Mouse (Mus musculus) embryonic facial prominence, embryonic 10.5 days (tissue): Measurements from ENCODE around the gene Fat2. TPM values are rescaled to one million over a fixed set of nuclear protein-coding genes. Genes with fewer than 3 reads are reported as not detected.
A peak's percentile ranks its signal among the peaks of the same experiment; 100 is the strongest.

Experiments used
- DNase-seq: peaks from one replicate; pipeline ENCODE4 v3.0.0-alpha.2; 2017; ENCODE audit warnings: low spot score
- H3K27ac ChIP-seq: fragments of 300-500 bp; sonication (generic); replicated peaks from 2 replicates; pipeline ENCODE4 v1.5.1; 2016; ENCODE audit warnings: mild to moderate bottlenecking
- H3K27me3 ChIP-seq: fragments of 300-500 bp; sonication (generic); replicated peaks from 2 replicates; pipeline ENCODE4 v1.6.1; 2016; ENCODE audit warnings: low read depth, mild to moderate bottlenecking; ENCODE audit not compliant: poor library complexity, severe bottlenecking
- H3K36me3 ChIP-seq: fragments of 300-500 bp; sonication (generic); replicated peaks from 2 replicates; pipeline ENCODE4 v1.6.1; 2016; ENCODE audit warnings: mild to moderate bottlenecking, moderate library complexity
- H3K4me1 ChIP-seq: fragments of 300-500 bp; sonication (generic); 2 replicates; pipeline ENCODE4 v1.6.1; 2016
- H3K4me3 ChIP-seq: fragments of 300-500 bp; sonication (generic); 2 replicates; pipeline ENCODE4 v1.5.1; 2016; ENCODE audit warnings: mild to moderate bottlenecking, moderate library complexity
- H3K9me3 ChIP-seq: fragments of 300-500 bp; sonication (generic); 2 replicates; pipeline ENCODE4 v1.6.1; 2016; ENCODE audit warnings: mild to moderate bottlenecking
- WGBS: fragments of 180-500 bp; shearing (Covaris S2); methylation state at CpG from one replicate; pipeline ENCODE4 v1.1.7; 2016; 5-methylcytosine and 5-hydroxymethylcytosine counted together
- polyA plus RNA-seq: library from polyadenylated mRNA; unstranded; fragments of >200 nt; fragmentation: Nextera tagmentation; extraction: Ambion mirVana; gene quantifications from 2 replicates; pipeline ENCODE4 v1.2.1, GENCODE M21; 2016

The Fat2 gene
- polyA plus RNA-seq, 1 experiment from 2014 or later = 0.12 TPM

GRCm38 (mm10) chr11:55364662-55365061, 28.3 kb upstream of the Fat2 start:
- 82% methylated on average over 3 of the region's 3 CpGs for WGBS

GRCm38 (mm10) chr11:55358094-55358783, 21.9 kb upstream of the Fat2 start:
- Histone ChIP-seq H3K36me3 (no peaks in the 10 kb centered on the region), H3K27ac (no peak overlapping the region), H3K4me3 (no peak overlapping the region), H3K27me3 (no peaks in the 10 kb centered on the region), H3K9me3 (no peaks in the 10 kb centered on the region), H3K4me1 (peaks cover 3% of the 10 kb centered on the region; the same call in 1 of the 2 replicates)
- 84% methylated on average over 15 of the region's 15 CpGs for WGBS
- DNase-seq = no peak

More at GRCm38 (mm10) chr11:55364662-55365061, 28.3 kb upstream of the Fat2 start:
- Histone ChIP-seq H3K27ac (peak overlapping the region; percentile 44; the same call in 1 of the 2 replicates), H3K4me1 (peaks cover 28% of the 10 kb centered on the region), H3K27me3 (no peaks in the 10 kb centered on the region), H3K4me3 (no peak overlapping the region), H3K36me3 (no peaks in the 10 kb centered on the region), H3K9me3 (no peaks in the 10 kb centered on the region)
- no peak for DNase-seq

- WGBS = 94% methylated on average over 2 of the region's 2 CpGs
- no peak for DNase-seq
- no peak overlapping the region for H3K27ac ChIP-seq
These were observed 20.5 kb upstream of the Fat2 start for GRCm38 (mm10) chr11:55356846-55357245.

GRCm38 (mm10) chr11:55341961-55342371, 5.6 kb upstream of the Fat2 start:
- Histone ChIP-seq H3K4me3 (no peak overlapping the region), H3K27me3 (no peaks in the 10 kb centered on the region), H3K9me3 (no peaks in the 10 kb centered on the region), H3K4me1 (no peaks in the 10 kb centered on the region), H3K36me3 (no peaks in the 10 kb centered on the region), H3K27ac (no peak overlapping the region)
- WGBS = 73% methylated on average over 11 of the region's 11 CpGs
- no peak for DNase-seq

More at GRCm38 (mm10) chr11:55356846-55357245, 20.5 kb upstream of the Fat2 start:
- Histone ChIP-seq H3K36me3 (no peaks in the 10 kb centered on the region), H3K27me3 (no peaks in the 10 kb centered on the region), H3K4me3 (no peak overlapping the region), H3K4me1 (peaks cover 3% of the 10 kb centered on the region; the same call in 1 of the 2 replicates), H3K9me3 (no peaks in the 10 kb centered on the region)

GRCm38 (mm10) chr11:55340789-55341188, 4.4 kb upstream of the Fat2 start:
- WGBS = 87% methylated on average over 2 of the region's 2 CpGs
- Histone ChIP-seq H3K27ac (no peak overlapping the region), H3K9me3 (no peaks in the 10 kb centered on the region), H3K27me3 (no peaks in the 10 kb centered on the region), H3K4me1 (0 out of 2 replicates have a peak, but pooled peaks cover 3% of the 10 kb centered on the region), H3K36me3 (no peaks in the 10 kb centered on the region), H3K4me3 (no peak overlapping the region)
- DNase-seq = no peak

- WGBS = 80% methylated on average over 5 of the region's 5 CpGs
These were observed 837 bp upstream of the Fat2 start for GRCm38 (mm10) chr11:55337032-55337769.

GRCm38 (mm10) chr11:55335314-55336076, 869 bp downstream of the Fat2 start:
- Histone ChIP-seq H3K4me1 (0 out of 2 replicates have a peak, but pooled peaks cover 3% of the 10 kb centered on the region), H3K36me3 (no peaks in the 10 kb centered on the region), H3K4me3 (no peak overlapping the region), H3K27me3 (no peaks in the 10 kb centered on the region), H3K9me3 (no peaks in the 10 kb centered on the region), H3K27ac (no peak overlapping the region)
- DNase-seq = no peak
- 90% methylated on average over 14 of the region's 14 CpGs for WGBS

More at GRCm38 (mm10) chr11:55337032-55337769, 837 bp upstream of the Fat2 start:
- DNase-seq = no peak
- H3K4me1 ChIP-seq = 0 out of 2 replicates have a peak, but pooled peaks cover 3% of the 10 kb centered on the region
- H3K27ac ChIP-seq = no peak overlapping the region
- H3K36me3 ChIP-seq = no peaks in the 10 kb centered on the region
- H3K4me3 ChIP-seq = no peak overlapping the region
- H3K27me3 ChIP-seq = no peaks in the 10 kb centered on the region
- no peaks in the 10 kb centered on the region for H3K9me3 ChIP-seq

GRCm38 (mm10) chr11:55334545-55334944, 1.8 kb downstream of the Fat2 start:
- no peaks in the 10 kb centered on the region for H3K9me3 ChIP-seq
- H3K36me3 ChIP-seq = no peaks in the 10 kb centered on the region
- no peak overlapping the region for H3K27ac ChIP-seq
- 0 out of 2 replicates have a peak, but pooled peaks cover 3% of the 10 kb centered on the region for H3K4me1 ChIP-seq
- H3K27me3 ChIP-seq = no peaks in the 10 kb centered on the region
- 91% methylated on average over 4 of the region's 4 CpGs for WGBS
- no peak for DNase-seq
- H3K4me3 ChIP-seq = no peak overlapping the region

- DNase-seq = no peak
- WGBS = 87% methylated on average over 6 of the region's 6 CpGs
These were observed 2.3 kb downstream of the Fat2 start for GRCm38 (mm10) chr11:55334063-55334462.

GRCm38 (mm10) chr11:55329868-55330772, 6.2 kb downstream of the Fat2 start:
- Histone ChIP-seq H3K4me3 (no peak overlapping the region), H3K27me3 (no peaks in the 10 kb centered on the region), H3K27ac (no peak overlapping the region), H3K9me3 (no peaks in the 10 kb centered on the region), H3K36me3 (no peaks in the 10 kb centered on the region), H3K4me1 (no peaks in the 10 kb centered on the region)
- 86% methylated on average over 16 of the region's 16 CpGs for WGBS
- DNase-seq = no peak

More at GRCm38 (mm10) chr11:55334063-55334462, 2.3 kb downstream of the Fat2 start:
- Histone ChIP-seq H3K9me3 (no peaks in the 10 kb centered on the region), H3K36me3 (no peaks in the 10 kb centered on the region), H3K27ac (no peak overlapping the region), H3K27me3 (no peaks in the 10 kb centered on the region), H3K4me3 (no peak overlapping the region), H3K4me1 (0 out of 2 replicates have a peak, but pooled peaks cover 3% of the 10 kb centered on the region)

GRCm38 (mm10) chr11:55327558-55328409, 8.6 kb downstream of the Fat2 start:
- no peaks in the 10 kb centered on the region for H3K9me3 ChIP-seq
- no peak overlapping the region for H3K27ac ChIP-seq
- whole genome bisulfite sequencing = 91% methylated on average over 9 of the region's 9 CpGs
- no peaks in the 10 kb centered on the region for H3K36me3 ChIP-seq
- no peaks in the 10 kb centered on the region for H3K4me1 ChIP-seq
- no peaks in the 10 kb centered on the region for H3K27me3 ChIP-seq
- no peak for DNase-seq
- H3K4me3 ChIP-seq = no peak overlapping the region
